Mouse (Mus musculus) thymus, postnatal 25 days (tissue): ENCODE data around the gene Zbtb1.

Source experiments
- DNase-seq: peaks from one replicate; pipeline ENCODE4 v3.0.0; 2022

Gene Zbtb1

DNA sequence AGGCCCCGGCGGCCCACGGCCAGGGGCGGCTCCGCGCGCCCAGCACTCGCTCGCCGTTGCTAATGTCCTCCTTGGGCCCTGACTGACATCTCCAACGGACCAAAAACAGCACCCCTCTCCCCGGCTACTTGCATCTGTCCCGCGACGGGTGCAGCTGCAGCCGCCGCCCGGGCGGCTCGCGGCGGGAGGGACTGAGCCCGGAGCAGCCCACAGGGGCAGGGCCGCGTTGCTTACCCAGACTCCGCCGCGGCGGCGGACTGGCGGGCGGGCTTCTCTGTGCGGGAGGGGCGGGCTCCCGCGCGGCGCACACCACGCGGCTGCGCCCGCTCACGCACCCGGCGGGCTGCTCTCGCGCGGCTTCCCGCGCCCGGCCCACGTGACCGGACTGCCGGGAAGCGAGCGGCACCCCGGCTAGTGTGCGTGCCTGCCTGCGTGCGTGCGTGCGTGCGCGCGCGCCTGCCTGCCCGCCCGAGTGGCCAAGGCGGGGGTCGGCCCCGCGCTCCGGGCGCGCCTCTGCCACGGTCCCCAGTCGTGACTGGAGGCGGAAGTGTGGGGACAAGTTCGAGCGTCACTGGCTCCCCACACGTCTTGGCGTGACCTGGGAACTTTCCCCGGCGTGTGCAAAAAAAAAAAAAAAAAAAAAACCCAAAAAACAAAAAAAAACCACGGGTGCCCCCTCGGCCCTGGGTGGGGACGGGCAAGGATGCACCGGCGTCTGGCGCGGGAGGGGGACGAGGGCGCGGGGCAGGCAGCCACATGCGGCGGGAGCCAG, 674 bp upstream of the Zbtb1 start, which contains the start of gene Zbtb25:
Zbtb25 (minus strand) TSS at position 397 of the 772 bp plus-strand sequence.
- peak; percentile 74 for DNase-seq

DNA sequence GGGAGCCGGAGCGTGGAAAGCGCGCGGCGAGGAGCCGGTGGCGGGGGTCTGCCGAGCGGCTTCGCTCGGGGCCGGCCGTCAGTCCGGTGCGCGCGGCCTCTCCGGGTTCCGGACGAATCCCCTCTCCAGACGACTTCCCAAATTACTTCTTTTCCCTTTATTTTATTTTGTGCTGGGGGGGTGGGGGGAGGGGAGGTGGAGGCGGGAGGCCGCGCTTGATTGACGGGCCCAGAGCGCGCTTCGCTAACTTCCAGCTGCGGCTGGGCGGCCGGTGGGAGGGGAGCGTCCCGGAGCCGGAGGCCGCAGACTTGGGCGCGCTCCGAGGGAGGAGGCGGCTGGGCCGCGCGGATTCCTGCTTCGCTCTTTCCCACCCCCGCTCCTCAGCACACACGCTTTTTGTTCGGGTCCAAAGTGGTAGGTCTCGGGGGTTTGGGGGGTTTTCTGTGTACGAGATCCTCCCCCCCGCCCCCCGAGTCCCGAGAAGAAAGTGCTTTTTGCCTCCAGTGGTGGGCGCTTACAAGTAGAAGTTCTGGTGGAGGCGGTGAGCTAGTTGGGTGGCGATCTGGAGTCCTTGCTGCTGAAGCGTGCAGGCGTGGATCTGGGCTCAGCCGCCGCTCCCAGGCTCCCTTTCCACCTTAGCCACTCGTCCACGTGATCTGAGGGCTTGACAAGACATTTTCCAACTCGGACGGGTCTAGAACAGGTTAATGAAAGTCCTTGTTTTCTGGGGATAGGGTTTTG, 935 bp downstream of the Zbtb1 start:
- DNase-seq, result peak; percentile 84

DNA sequence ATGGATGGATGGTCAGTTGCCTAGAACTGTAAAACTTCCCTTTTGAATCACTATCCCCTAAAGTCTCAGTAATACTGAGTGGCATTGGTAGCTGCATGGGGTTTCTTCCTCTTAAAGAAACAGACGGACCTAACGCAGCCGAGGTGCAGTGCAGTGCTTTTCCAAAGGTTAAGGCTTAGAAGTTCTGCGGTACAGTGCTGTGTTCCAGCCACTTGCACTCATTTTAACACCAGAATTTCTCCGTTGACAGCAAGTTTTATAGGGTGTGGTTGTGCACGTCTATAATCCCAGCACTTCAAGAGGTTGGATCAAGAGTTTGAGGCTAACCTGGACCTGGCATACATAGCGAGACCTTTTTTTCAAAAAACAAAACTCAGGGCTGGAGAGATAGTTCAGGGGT, 2.0 kb downstream of the Zbtb1 start:
- DNase-seq, result no peak

DNA sequence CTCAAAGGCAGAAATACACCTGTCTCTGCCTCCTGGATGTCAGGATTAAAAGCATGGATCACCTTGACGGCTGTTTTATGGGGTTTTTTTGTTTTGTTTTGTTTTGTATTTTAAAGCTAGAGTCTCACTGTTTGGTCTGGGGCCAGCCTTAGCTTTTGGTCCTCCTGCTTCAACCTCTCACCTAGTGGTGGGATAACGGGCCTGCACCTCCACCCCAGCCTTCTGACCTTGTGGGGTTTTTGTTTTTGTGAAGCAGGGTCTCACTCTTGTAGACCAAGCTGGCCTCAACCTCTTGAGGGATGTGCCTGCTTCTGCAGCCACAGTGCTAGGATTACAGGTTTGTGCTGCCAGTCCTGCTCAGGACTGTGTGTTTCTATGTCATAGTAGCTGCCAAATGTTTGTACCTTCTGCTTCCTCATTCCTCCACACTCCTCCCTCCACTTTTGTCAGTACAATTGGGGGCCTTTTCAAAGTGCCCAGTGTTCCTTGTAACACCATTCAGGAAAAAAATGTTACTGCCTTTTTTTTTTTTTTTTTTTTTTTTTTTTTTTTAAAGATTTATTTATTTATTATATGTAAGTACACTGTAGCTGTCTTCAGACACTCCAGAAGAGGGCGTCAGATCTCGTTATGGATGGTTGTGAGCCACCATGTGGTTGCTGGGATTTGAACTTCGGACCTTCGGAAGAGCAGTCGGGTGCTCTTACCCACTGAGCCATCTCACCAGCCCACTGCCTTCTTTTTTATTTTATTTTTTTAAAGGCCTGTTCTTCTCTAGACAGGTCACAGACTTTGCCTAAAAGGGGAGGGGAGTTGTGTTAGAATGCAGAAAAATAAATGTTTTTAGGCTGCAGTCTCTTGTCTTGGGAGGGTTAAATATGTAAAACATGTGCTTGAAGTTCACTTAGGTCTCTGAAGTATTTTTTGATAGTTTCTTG, 3.1 kb downstream of the Zbtb1 start:
- DNase-seq, result peak; percentile 54

DNA sequence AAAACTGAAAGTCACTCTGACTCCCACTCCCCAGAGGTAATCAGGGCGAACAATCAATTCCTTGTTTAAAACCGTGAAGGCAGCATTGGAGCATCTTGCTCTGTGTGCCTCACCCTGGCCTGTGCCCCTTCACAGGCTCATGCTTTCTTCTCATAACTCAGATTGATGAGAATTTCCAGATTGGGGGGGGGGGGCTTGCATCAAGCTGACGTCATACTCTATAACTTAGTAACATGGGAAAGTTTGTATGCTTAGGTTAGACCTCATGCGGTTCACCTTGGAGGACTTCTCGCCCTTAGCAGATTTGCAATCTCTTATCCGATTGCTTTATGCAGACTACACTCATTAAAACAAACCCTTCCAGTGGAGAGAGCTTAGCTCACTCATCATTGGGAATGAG, 3.9 kb downstream of the Zbtb1 start:
- no peak for DNase-seq

DNA sequence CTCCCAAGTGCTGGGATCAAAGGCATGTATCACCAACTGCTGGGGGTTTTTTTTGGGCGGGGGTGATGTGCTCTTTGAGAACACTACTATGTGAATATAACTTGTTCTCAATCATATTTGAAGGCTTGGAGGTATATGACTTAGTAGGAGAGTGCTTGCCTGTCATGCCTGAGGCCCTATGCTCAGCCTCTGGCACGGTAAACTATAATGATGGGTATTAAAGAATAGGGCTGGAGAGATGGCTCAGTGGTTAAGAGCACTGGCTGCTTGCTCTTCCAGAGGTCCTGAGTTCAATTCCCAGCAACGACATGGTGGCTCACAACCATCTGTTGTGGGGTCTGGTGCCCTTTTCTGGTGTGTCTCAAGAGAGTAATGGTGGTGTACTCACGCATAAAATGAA, 4.8 kb downstream of the Zbtb1 start:
- no peak for DNase-seq

DNA sequence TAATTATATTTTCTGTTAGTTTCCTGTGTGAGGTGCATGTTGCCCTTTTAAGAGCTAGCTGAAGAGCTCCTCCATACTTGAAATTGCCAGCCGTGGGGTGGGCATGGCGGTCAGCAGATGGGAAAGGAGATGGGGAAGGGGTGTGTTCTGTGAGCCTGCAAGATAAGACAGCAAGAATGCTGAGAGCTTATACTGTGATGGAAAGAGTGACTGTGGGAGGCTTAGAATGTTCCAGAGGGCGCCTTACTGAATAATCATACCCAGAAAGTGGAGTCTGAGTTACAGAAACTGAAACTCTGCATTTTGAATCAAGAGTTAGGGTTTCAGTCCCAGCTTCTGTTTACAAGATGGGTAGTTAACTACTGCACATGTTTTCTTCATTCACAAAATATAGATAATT, 5.4 kb downstream of the Zbtb1 start:
- no peak for DNase-seq

DNA sequence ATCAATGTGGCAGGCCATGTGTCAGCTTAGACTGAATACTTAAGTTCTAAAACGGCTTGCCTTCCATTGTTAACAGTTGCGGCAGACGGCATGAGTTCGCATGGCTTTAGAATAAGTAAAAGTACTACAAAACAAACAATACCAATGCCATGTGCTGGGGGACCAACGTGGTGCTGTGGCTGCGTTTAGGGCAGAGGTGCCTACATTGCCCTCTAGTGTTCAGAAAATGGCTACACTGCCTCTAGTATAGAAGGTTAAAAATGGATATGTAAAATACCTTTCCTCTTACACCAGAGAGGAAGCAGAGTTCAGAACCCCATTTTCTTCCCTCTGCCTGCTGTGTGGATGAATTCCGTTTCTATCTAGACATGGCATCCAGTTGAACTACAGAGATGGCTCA, 6.6 kb downstream of the Zbtb1 start:
- peak; percentile 61 for DNase-seq

DNA sequence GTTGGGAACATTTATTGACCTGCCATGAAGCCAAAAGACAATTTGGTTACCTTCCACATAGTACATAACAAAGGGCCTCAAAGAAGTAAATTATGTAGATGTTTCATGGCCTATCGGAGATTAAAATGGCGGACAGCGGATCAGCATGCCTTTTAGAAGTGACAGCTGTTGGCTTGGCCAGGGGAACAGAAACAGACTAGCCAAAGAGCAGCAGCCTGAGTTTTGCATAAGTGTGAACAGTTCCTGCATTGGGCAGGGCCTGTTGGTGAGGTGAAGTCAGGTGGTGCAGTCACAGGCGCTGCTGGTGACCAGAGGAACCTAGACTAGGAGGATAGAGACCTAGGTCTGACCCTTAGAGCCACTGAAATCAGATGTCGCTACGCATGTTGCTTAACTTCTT, 7.0 kb downstream of the Zbtb1 start:
- DNase-seq, result no peak

DNA sequence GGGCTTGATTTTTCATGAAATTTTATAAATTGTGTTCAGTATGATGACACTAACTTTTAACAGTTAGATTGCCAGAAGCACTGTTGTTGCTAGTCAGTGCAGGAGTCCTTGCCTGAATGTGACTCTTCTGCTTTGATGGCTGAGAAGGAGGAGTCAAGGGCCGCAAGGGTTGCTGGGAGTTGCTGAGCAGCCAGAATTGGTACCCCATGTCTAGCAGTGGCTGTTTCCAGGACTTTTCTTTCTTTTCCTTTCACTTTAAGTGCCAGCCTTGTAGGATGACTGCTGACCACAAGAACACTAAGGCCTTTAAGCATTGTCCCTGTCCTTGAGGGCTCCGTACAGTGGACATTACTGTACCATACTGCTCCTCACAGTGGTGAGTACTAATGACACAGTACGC, 7.7 kb downstream of the Zbtb1 start:
- no peak for DNase-seq

DNA sequence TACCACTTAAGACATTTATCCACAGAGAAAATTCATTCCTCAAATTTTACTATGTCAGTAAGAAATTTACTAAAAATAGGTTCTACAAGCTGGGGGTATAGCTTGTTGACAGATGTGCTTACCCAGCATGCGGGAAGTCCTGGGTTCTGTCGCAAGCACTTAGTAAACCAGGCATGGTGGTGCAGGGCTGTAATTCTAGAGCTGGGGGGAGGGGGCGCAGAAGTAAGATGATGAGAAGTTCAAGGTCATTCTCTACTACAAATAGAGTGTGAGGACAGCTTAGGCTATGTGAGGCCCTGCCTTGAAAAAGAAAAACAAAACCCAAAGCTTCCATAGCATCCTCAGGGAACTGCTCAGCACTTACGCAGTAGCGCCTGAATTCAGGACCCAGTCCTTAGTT, 8.5 kb downstream of the Zbtb1 start:
- DNase-seq, result no peak

DNA sequence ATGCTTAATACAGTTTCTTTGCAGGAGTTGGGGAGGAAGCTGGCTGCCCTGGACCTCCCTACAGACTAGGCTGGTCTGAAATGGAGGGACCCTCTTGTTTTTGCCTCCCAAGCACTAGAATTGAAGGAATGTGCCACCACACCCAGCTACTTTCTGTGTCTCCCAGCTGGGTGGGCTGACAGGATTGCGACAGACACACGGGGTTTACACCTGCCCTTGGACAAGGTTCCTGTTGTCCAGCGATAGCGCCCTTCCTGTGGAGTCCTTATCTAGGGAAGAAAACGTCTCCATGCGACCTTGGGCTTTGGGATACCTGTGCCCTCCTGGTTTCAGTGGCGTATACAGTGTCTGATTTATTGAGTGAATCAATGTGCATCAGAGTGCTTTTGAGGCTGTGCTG, 10.1 kb downstream of the Zbtb1 start:
- DNase-seq, result no peak

DNA sequence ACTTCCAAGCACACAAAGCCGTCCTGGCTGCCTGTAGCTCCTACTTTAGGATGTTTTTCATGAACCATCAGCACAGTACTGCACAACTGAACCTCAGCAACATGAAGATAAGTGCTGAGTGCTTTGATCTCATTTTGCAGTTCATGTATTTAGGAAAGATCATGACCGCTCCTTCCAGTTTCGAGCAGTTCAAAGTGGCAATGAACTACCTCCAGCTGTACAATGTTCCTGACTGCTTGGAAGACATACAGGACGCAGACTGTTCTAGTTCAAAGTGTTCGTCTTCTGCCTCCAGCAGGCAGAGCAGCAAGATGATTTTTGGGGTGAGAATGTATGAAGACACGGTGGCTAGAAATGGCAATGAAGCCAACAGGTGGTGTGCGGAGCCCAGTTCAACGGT, 15.3 kb downstream of the Zbtb1 start:
- no peak for DNase-seq

DNA sequence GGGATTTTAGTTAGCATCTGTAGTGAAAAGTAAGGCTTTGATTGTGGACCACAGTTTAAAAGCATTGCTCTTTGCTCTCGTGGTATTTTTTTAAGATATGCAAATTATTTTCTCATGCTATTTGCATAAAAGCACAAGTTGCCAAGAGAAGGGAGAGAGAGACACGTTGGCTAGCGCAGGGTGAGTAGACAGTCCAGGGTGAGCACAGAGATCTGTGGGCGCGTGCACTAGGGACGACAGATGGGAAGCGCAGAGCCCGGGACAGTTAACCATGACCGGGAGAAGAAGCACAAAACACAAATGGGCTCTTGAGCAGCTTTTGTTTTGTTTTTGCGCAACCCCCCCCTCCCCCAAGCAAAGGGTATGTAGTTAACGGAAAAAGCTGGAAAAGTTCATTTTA, 18.7 kb downstream of the Zbtb1 start:
- no peak for DNase-seq

DNA sequence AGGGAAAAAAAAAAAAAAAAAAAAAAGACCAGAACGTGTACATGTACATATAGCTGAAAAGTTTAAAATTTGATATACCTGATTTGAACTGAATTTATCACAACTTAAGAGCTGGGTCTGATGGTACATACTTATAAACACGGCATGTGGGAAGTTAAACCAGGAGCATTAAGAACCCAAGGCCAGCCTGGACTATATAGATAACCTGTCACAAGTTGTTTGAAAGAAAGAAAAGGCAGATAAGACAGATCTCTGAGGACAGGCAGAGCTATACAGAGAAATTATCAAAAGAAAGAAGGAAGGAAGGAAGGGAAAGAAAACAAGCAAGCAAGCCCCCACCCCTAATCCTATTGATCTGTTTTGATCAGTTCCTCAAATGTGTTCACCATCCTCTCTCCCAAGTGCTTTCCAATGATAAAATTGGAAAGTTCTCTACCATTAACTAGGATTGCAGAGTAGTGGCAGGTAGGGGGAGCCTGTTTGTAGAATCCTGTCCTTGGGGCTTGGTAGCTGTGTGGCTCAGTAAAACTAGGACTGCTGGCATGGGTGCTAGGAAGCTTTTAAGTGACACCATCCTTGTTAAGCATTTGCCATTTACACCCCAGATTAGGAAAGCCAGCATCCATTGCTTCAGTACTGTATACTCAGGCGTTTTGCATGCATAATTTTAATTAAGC, 21.7 kb downstream of the Zbtb1 start:
- no peak for DNase-seq

DNA sequence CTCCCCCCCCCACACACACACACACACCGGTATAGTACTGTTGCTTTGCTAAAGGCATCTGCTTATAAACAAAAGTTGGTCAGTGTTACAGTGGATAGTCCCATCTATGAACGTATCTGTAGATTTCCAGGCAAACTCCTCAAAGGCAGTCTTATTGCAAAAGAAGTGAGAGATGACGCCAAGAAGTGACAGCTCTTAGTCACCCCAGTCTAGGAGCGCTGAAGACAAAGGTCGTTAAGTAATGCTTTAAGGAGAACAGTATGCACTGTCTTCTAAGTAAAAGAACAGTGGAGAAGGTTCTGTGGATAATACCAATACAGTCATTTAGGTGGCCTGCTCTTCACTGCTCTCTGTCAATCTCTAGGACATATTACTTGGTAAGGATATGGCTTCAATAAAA, 22.9 kb downstream of the Zbtb1 start:
- DNase-seq, result no peak

DNA sequence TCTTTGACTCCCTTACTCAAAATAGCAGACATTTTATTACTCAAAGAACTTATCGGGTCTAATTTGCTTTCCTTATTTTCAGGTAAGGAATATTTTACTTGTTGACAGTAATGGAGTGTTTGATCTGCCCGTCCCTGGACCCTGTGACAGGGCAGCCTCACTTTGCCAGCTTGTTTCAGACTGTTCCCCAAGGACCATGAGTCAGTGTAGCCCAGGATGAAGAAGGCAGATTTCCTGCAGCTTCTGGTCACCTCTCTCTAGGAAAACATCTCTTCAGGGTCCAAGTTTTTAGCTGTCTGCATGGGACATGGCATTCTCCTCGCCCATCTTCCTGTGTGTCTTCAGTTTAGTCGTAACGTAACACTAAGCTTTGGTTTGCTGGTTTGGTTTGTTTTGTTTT, 27.2 kb downstream of the Zbtb1 start:
- DNase-seq, result no peak

DNA sequence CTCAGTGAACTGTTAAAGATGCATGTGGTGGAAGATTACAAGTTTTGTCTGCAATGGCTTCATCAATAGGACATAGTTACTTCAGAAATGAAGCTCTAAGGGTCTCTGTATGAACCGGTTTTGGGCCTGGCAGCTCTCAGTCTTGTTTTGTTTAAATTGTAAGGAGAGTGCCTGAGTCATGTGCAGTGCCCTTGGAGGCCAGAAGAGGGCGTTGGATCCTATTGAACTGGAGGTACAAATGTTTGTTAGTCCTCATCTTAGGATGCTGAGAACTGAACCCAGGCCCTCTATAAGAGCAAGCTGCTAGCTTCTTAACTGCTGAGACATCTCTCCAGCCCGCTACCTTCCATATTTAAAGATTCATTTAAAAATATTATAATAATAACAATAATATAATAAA, 31.6 kb downstream of the Zbtb1 start:
- DNase-seq, result no peak

DNA sequence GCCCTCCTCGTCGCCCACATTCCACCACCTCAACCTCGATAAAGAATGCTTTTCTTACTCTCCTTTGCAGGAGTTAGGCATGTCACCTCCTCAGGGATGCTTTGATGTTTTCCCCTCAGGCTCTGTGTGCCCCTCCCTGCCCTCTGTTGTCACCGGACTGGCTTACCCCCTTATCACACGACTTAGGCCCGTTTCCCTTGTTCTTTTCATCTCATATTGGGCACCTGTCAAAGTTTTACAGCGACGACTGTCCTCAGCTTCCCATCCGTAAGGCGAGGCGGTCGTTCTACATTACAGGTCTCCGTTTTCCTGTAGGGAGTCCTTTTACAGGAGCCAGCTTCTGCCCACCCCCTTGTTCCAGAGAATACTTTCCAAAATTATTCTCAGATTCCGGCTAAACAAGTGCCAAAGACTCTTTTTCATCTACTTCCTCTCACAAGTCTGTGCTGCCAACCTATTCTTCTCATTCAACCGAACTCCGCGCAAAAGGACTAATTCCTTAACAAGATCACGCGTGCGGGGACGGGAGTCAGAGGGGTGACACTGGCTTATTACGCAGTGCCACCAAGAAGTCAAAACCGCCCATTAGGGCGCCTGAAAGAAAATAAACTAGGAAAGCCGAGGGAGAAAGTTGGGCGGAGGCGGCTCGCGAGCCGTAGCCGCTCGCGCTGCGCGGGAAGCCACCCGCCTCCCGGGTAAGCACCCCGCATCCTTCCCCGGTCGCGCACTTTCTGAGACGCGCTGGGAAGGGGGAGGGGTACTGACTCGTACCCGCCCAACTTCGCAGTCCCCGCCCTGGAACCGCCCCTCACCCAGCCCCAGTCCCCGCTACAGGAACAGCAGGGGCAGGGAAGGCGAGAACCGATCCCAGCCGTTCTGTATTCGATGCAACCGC, 33.2 kb downstream of the Zbtb1 start:
- DNase-seq, result peak; percentile 11

DNA sequence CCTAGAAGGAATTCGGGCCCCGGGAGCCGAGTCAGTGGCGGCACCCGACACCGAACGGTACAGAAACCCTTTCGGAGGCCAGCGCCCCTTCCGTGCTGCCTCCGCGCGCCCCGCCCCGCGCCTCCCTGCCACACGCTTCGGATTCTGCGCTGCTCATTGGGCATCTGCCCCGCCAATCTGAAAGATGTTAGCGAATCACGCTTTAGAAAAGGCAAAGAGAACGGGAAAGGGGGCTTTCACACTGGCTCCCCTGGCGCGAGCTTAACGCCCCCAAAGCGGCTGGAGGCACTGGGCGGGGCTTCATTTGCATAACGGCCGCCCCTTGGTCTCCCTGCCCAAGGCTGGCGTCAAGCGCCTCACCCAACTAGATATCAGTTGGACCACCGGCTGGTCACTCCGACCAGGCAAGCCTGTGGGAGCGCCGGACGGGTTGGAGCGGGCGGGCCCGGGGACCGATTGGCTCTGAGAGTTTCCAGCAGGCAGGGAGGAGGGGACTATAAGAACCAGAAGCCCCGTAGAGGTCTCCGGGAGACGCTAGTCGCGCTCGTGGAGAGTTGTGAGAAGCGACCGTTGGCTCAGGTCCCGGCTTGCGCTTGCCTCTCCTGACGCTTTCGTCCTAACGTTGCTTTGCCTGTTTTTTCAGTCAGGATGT, 33.9 kb downstream of the Zbtb1 start, which contains the start of gene Hspa2:
Hspa2 (plus strand) TSS at position 291 of the 652 bp plus-strand sequence.
- peak; percentile 100 for DNase-seq

DNA sequence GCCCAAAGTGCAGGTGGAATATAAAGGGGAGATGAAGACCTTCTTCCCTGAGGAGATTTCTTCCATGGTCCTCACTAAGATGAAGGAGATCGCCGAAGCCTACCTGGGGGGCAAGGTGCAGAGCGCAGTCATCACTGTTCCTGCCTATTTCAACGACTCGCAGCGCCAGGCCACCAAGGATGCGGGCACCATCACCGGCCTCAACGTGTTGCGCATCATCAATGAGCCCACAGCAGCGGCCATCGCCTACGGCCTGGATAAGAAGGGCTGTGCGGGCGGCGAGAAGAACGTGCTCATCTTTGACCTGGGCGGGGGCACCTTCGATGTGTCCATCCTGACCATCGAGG, 34.7 kb downstream of the Zbtb1 start:
- DNase-seq, result no peak
